Mouse (Mus musculus): ENCODE data around the gene Fstl5. TPM values are rescaled to one million over a fixed set of nuclear protein-coding genes. Genes with fewer than 3 reads are reported as not detected.

Gene Fstl5
- total and polyA plus RNA-seq, 2 experiments from 2014 or later: 46.2 to 60.9 TPM

DNA sequence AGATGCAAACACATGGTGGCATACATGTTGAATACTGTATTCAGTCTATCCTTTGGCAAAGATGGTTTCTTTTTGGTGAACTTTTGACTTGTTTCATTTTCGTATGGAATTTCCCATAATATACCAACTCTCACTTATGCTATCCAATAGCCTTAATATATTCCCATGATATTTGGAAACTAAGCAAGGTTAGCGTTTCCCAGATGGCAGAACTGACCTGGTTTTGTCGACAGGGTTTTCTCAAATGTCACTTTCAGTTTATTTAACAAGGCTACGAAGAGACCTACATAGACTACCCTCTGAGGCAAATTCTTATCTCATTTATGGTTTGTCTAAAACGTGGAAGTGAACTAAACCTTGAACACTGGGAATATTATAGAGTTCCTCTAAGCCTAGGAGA lies 596.8 kb downstream of the Fstl5 start:
- no peaks in the 10 kb centered on the region for H3K36me3 ChIP-seq (ENCODE audit: insufficient read depth, low read length)
- H3K9me3 ChIP-seq (ENCODE audit: low read length): no peaks in the 10 kb centered on the region
- no peaks in the 10 kb centered on the region for H3K27me3 ChIP-seq (ENCODE audit: insufficient read depth, low read length)
- no peak for TF ChIP-seq CTCF (IDR thresholded peaks at IDR 0.05)
- no peak for ATAC-seq (ENCODE audit: low FRiP score)
- no peak overlapping the region for H3K4me2 ChIP-seq (ENCODE audit: low read depth, low read length, poor library complexity, severe bottlenecking)
- no peak for DNase-seq (ENCODE audit: low spot score)
- WGBS: 71% methylated on average over 5 of the region's 5 CpGs
- H3K27ac ChIP-seq (ENCODE audit: low read depth, low read length): no peak overlapping the region
- no peak overlapping the region for H3K9ac ChIP-seq (replicated peaks; ENCODE audit: low read length, poor library complexity, severe bottlenecking)
- H3K4me3 ChIP-seq (ENCODE audit: low read depth, low read length): no peak overlapping the region
- H3K4me1 ChIP-seq (ENCODE audit: insufficient read depth, low read length): no peaks in the 10 kb centered on the region

DNA sequence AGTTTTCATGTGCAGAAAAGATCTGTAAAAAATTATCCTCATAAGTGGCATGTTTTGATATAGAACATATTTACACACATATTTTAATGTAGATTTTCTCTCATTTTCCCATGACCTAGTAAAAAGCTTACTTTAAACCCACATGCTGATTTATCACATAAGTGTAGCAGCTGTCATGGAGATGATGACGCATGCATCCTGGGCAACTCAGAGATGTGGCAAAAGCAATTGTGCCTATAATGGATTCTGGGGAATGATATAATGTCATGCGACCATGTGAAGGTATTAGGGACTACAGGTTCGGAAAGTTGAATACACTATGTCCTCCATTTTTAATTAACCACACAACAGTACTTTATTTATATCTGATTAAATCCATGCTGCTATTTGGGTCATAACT lies 601.9 kb downstream of the Fstl5 start:
- WGBS: 89% methylated on average over 3 of the region's 3 CpGs
- no peak for TF ChIP-seq CTCF (IDR thresholded peaks at IDR 0.05)

DNA sequence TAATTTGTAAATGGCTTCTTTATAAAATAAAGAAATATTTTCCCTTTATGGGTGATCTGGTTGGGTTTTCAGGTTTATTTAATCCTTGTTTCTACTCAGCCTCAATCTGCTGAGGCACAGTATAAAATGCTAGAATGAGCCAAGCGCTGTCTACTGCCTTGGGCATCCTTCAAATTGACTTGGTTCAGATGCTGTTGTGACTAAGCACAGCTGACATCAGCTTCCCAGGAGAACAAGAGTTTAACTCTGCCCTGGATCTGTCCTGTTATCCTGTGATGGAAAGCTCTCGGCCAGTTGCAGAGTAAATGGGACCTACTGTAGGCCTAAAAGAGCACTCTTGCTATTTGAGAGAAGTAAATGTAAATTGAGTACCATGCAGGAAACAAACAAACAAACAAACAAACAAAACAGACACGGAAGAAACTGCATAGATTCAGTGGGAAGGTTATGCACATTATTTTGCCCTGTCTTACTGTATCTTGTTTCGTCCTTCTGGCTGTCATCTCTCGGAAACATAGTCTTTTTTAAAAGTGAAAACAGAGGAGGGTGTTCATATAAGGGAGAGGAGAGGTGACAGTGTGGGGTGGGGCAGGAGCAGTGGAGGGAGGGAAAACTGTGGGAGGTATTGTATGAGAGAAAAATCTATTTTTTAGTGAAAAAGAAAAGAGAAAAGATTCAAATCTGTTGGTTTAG lies 605.9 kb downstream of the Fstl5 start:
- Histone ChIP-seq H3K27ac (ENCODE audit: low read depth, low read length) (no peak overlapping the region), H3K9me3 (ENCODE audit: low read length) (no peaks in the 10 kb centered on the region), H3K4me3 (ENCODE audit: low read depth, low read length) (no peak overlapping the region), H3K4me2 (ENCODE audit: low read depth, low read length, poor library complexity, severe bottlenecking) (no peak overlapping the region), H3K9ac (replicated peaks; ENCODE audit: low read length, poor library complexity, severe bottlenecking) (no peak overlapping the region), H3K27me3 (ENCODE audit: insufficient read depth, low read length) (no peaks in the 10 kb centered on the region), H3K36me3 (ENCODE audit: insufficient read depth, low read length) (no peaks in the 10 kb centered on the region), H3K4me1 (ENCODE audit: insufficient read depth, low read length) (no peaks in the 10 kb centered on the region)
- WGBS: 75% methylated on average over 5 of the region's 5 CpGs
- ATAC-seq (ENCODE audit: low FRiP score) (no peak), DNase-seq (ENCODE audit: low spot score) (peak; percentile 29)
- TF ChIP-seq CTCF (IDR thresholded peaks at IDR 0.05): no peak

More for the DNA sequence above, 601.9 kb downstream of the Fstl5 start:
- ATAC-seq (ENCODE audit: low FRiP score) (no peak), DNase-seq (ENCODE audit: low spot score) (no peak)
- no peaks in the 10 kb centered on the region for H3K9me3 ChIP-seq (ENCODE audit: low read length)
- no peak overlapping the region for H3K27ac ChIP-seq (ENCODE audit: low read depth, low read length)
- H3K4me3 ChIP-seq (ENCODE audit: low read depth, low read length): no peak overlapping the region
- no peaks in the 10 kb centered on the region for H3K36me3 ChIP-seq (ENCODE audit: insufficient read depth, low read length)
- no peaks in the 10 kb centered on the region for H3K27me3 ChIP-seq (ENCODE audit: insufficient read depth, low read length)
- H3K9ac ChIP-seq (replicated peaks; ENCODE audit: low read length, poor library complexity, severe bottlenecking): no peak overlapping the region
- H3K4me1 ChIP-seq (ENCODE audit: insufficient read depth, low read length): no peaks in the 10 kb centered on the region
- H3K4me2 ChIP-seq (ENCODE audit: low read depth, low read length, poor library complexity, severe bottlenecking): no peak overlapping the region

DNA sequence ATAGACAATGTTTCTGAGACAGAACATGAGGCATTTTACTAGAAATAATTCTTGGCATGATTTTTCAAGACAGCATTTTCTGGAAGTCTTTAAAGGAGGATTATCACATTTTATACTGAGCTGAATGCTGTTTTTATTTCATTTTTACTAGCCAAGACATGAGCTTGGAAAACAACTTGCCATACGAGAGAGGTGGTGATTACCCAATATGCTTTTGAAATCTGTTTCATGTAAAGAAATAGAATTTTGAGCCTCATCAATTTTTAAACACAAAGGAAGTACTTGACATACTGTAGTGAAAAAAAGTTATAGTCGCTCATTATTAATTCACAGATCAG lies 606.4 kb downstream of the Fstl5 start:
- H3K4me1 ChIP-seq (ENCODE audit: insufficient read depth, low read length): no peaks in the 10 kb centered on the region
- H3K27ac ChIP-seq (ENCODE audit: low read depth, low read length): no peak overlapping the region
- no peaks in the 10 kb centered on the region for H3K36me3 ChIP-seq (ENCODE audit: insufficient read depth, low read length)
- no peak for TF ChIP-seq CTCF (IDR thresholded peaks at IDR 0.05)
- H3K27me3 ChIP-seq (ENCODE audit: insufficient read depth, low read length): no peaks in the 10 kb centered on the region
- H3K9ac ChIP-seq (replicated peaks; ENCODE audit: low read length, poor library complexity, severe bottlenecking): no peak overlapping the region
- WGBS: 80% methylated on average over 2 of the region's 2 CpGs
- DNase-seq (ENCODE audit: low spot score) (no peak), ATAC-seq (ENCODE audit: low FRiP score) (no peak)
- H3K9me3 ChIP-seq (ENCODE audit: low read length): no peaks in the 10 kb centered on the region
- H3K4me2 ChIP-seq (ENCODE audit: low read depth, low read length, poor library complexity, severe bottlenecking): no peak overlapping the region
- no peak overlapping the region for H3K4me3 ChIP-seq (ENCODE audit: low read depth, low read length)

DNA sequence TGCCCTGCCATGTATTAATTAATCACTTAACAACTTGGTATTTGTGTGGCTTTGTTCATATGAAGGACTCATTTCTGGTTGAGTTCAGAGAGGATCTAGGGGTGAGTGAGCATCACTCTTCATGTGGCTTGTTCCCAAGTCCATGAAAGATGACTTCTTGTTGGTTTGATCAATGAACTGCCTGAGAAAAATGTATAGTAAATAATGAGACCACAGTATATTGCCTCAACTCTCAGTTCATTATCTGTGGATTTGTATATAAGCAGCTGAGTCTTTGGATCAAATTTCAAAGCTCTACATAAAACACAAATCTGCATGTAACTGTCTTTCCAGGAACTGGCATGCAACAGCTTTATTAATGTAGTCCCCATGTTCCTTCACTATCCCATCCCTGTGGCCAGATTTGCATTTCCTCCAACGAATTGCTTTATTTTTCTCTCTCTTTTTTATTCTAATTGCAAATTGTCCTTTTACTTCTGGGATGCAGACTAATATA lies 623.1 kb downstream of the Fstl5 start:
- Histone ChIP-seq H3K4me3 (ENCODE audit: low read depth, low read length) (no peak overlapping the region), H3K9ac (replicated peaks; ENCODE audit: low read length, poor library complexity, severe bottlenecking) (no peak overlapping the region), H3K36me3 (ENCODE audit: insufficient read depth, low read length) (no peaks in the 10 kb centered on the region), H3K4me2 (ENCODE audit: low read depth, low read length, poor library complexity, severe bottlenecking) (no peak overlapping the region), H3K27me3 (ENCODE audit: insufficient read depth, low read length) (no peaks in the 10 kb centered on the region), H3K4me1 (ENCODE audit: insufficient read depth, low read length) (no peaks in the 10 kb centered on the region), H3K27ac (ENCODE audit: low read depth, low read length) (no peak overlapping the region), H3K9me3 (ENCODE audit: low read length) (no peaks in the 10 kb centered on the region)
- ATAC-seq (ENCODE audit: low FRiP score) (no peak), DNase-seq (ENCODE audit: low spot score) (no peak)
- no peak for TF ChIP-seq CTCF (IDR thresholded peaks at IDR 0.05)
- WGBS: 54% methylated on average over 1 of the region's 1 CpGs

DNA sequence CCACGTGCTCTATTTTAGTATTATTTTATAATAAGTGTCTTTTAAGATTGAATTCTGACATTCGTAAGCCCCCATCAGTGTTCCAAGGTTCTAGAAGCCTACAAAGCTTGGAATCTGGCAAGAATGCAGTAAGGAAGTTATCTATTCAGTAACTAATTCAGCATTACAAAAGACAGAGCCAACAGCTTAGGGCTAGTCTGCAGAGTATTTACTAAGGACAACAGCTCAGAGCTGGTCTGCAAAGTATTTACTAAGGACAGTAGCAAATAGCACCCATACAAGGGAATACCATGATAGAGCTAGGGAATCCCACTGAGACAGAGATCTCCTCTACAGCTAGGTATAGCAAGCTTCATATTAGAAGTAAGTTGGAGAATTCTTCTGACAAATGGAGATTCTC lies 665.2 kb downstream of the Fstl5 start:
- Histone ChIP-seq H3K27ac (ENCODE audit: low read depth, low read length) (no peak overlapping the region), H3K9me3 (ENCODE audit: low read length) (no peaks in the 10 kb centered on the region), H3K9ac (replicated peaks; ENCODE audit: low read length, poor library complexity, severe bottlenecking) (no peak overlapping the region), H3K4me1 (ENCODE audit: insufficient read depth, low read length) (no peaks in the 10 kb centered on the region), H3K27me3 (ENCODE audit: insufficient read depth, low read length) (no peaks in the 10 kb centered on the region), H3K4me3 (ENCODE audit: low read depth, low read length) (no peak overlapping the region), H3K4me2 (ENCODE audit: low read depth, low read length, poor library complexity, severe bottlenecking) (no peak overlapping the region), H3K36me3 (ENCODE audit: insufficient read depth, low read length) (no peaks in the 10 kb centered on the region)
- DNase-seq (ENCODE audit: low spot score) (no peak), ATAC-seq (ENCODE audit: low FRiP score) (no peak)
- no peak for TF ChIP-seq CTCF (IDR thresholded peaks at IDR 0.05)
- 78% methylated on average over 2 of the region's 2 CpGs for WGBS

Other genes with a start within 250 kb of the Fstl5 start
- gene Golim4, start 117.3 kb upstream of the Fstl5 start, total RNA-seq (2014; rRNA removed): 11.9 and 21.7 TPM in 2 replicates
- 11.5 and 15.4 TPM in 2 replicates for gene Golim4, start 117.3 kb upstream of the Fstl5 start, polyA plus RNA-seq (2015; fragmentation: Nextera tagmentation; extraction: Ambion mirVana)

Measured in midbrain, postnatal 0 days (tissue).